Mouse (Mus musculus) embryonic facial prominence, embryonic 10.5 days (tissue): Measurements from ENCODE around the gene Mill1. TPM values are rescaled to one million over a fixed set of nuclear protein-coding genes. Genes with fewer than 3 reads are reported as not detected.
"Not testable (repeated sequence)": the region's sequence is repeated elsewhere in the genome, so short reads cannot be mapped to it uniquely, and the experiment has no call there.

Experiments used
- DNase-seq: peaks from one replicate; pipeline ENCODE4 v3.0.0-alpha.2; 2017; ENCODE audit warnings: low spot score
- H3K27ac ChIP-seq: fragments of 300-500 bp; sonication (generic); replicated peaks from 2 replicates; pipeline ENCODE4 v1.5.1; 2016; ENCODE audit warnings: mild to moderate bottlenecking
- H3K27me3 ChIP-seq: fragments of 300-500 bp; sonication (generic); replicated peaks from 2 replicates; pipeline ENCODE4 v1.6.1; 2016; ENCODE audit warnings: low read depth, mild to moderate bottlenecking; ENCODE audit not compliant: poor library complexity, severe bottlenecking
- H3K36me3 ChIP-seq: fragments of 300-500 bp; sonication (generic); replicated peaks from 2 replicates; pipeline ENCODE4 v1.6.1; 2016; ENCODE audit warnings: mild to moderate bottlenecking, moderate library complexity
- H3K4me1 ChIP-seq: fragments of 300-500 bp; sonication (generic); 2 replicates; pipeline ENCODE4 v1.6.1; 2016
- H3K4me3 ChIP-seq: fragments of 300-500 bp; sonication (generic); 2 replicates; pipeline ENCODE4 v1.5.1; 2016; ENCODE audit warnings: mild to moderate bottlenecking, moderate library complexity
- H3K9me3 ChIP-seq: fragments of 300-500 bp; sonication (generic); 2 replicates; pipeline ENCODE4 v1.6.1; 2016; ENCODE audit warnings: mild to moderate bottlenecking
- WGBS: fragments of 180-500 bp; shearing (Covaris S2); methylation state at CpG from one replicate; pipeline ENCODE4 v1.1.7; 2016; 5-methylcytosine and 5-hydroxymethylcytosine counted together
- polyA plus RNA-seq: library from polyadenylated mRNA; unstranded; fragments of >200 nt; fragmentation: Nextera tagmentation; extraction: Ambion mirVana; gene quantifications from 2 replicates; pipeline ENCODE4 v1.2.1, GENCODE M21; 2016

The Mill1 gene
- not detected in 2 replicates for polyA plus RNA-seq

- DNase-seq, result no peak
Measured at GRCm38 (mm10) chr7:18245047-18245446, at the start of gene Mill1. TSS of gene Mill1 (plus strand) at chr7:18245347.

GRCm38 (mm10) chr7:18210938-18211337 lies 34.2 kb upstream of the Mill1 start:
- Histone ChIP-seq H3K4me3 (no peak overlapping the region), H3K4me1 (no peaks in the 10 kb centered on the region), H3K27ac (no peak overlapping the region), H3K9me3 (0 out of 2 replicates have a peak, but pooled peaks cover 3% of the 10 kb centered on the region), H3K36me3 (no peaks in the 10 kb centered on the region), H3K27me3 (no peaks in the 10 kb centered on the region)
- DNase-seq, result peak; percentile 13
- 13% methylated on average over 9 of the region's 9 CpGs for WGBS

More at GRCm38 (mm10) chr7:18245047-18245446, at the start of gene Mill1:
- H3K27ac ChIP-seq, result no peak within 1 kb of the TSS
- WGBS, result 57% methylated on average over 1 of the region's 1 CpGs
- no peak within 1 kb of the TSS for H3K4me3 ChIP-seq
- H3K36me3 ChIP-seq, result no peaks in the 10 kb centered on the region
- no peaks in the 10 kb centered on the region for H3K4me1 ChIP-seq
- no peaks in the 10 kb centered on the region for H3K27me3 ChIP-seq
- H3K9me3 ChIP-seq, result 0 out of 2 replicates have a peak, but pooled peaks cover 8% of the 10 kb centered on the region

- 0 out of 2 replicates have a peak, but pooled peaks cover 13% of the 10 kb centered on the region for H3K9me3 ChIP-seq
- 52% methylated on average over 1 of the region's 1 CpGs for WGBS
- no peak for DNase-seq
Measured at GRCm38 (mm10) chr7:18214699-18215098, 30.4 kb upstream of the Mill1 start.

GRCm38 (mm10) chr7:18238561-18238960 lies 6.6 kb upstream of the Mill1 start:
- Histone ChIP-seq H3K27me3 (no peaks in the 10 kb centered on the region), H3K9me3 (0 out of 2 replicates have a peak, but pooled peaks cover 3% of the 10 kb centered on the region), H3K4me3 (no peak overlapping the region), H3K4me1 (no peaks in the 10 kb centered on the region), H3K27ac (no peak overlapping the region), H3K36me3 (no peaks in the 10 kb centered on the region)
- no peak for DNase-seq
- 80% methylated on average over 2 of the region's 2 CpGs for WGBS

More at GRCm38 (mm10) chr7:18214699-18215098, 30.4 kb upstream of the Mill1 start:
- no peaks in the 10 kb centered on the region for H3K36me3 ChIP-seq
- no peaks in the 10 kb centered on the region for H3K27me3 ChIP-seq
- no peaks in the 10 kb centered on the region for H3K4me1 ChIP-seq
- no peak overlapping the region for H3K4me3 ChIP-seq
- H3K27ac ChIP-seq, result no peak overlapping the region

GRCm38 (mm10) chr7:18241217-18241616 lies 3.9 kb upstream of the Mill1 start:
- no peaks in the 10 kb centered on the region for H3K4me1 ChIP-seq
- no peak for DNase-seq

GRCm38 (mm10) chr7:18243959-18244573 lies 1.1 kb upstream of the Mill1 start:
- DNase-seq, H3K27ac ChIP-seq, H3K9me3 ChIP-seq, H3K36me3 ChIP-seq, H3K4me3 ChIP-seq, H3K4me1 ChIP-seq, H3K27me3 ChIP-seq: not testable (repeated sequence)
- WGBS, result 61% methylated on average over 1 of the region's 1 CpGs

More at GRCm38 (mm10) chr7:18241217-18241616, 3.9 kb upstream of the Mill1 start:
- H3K4me3 ChIP-seq, result no peak overlapping the region
- 0 out of 2 replicates have a peak, but pooled peaks cover 3% of the 10 kb centered on the region for H3K9me3 ChIP-seq
- no peaks in the 10 kb centered on the region for H3K27me3 ChIP-seq
- no peak overlapping the region for H3K27ac ChIP-seq
- H3K36me3 ChIP-seq, result no peaks in the 10 kb centered on the region
- WGBS, result 82% methylated on average over 5 of the region's 5 CpGs

- Histone ChIP-seq H3K4me1 (no peaks in the 10 kb centered on the region), H3K9me3 (peaks cover 49% of the 10 kb centered on the region; the same call in 1 of the 2 replicates), H3K27me3 (no peaks in the 10 kb centered on the region), H3K27ac (no peak overlapping the region), H3K4me3 (no peak overlapping the region), H3K36me3 (no peaks in the 10 kb centered on the region)
- WGBS, result 62% methylated on average over 1 of the region's 1 CpGs
- no peak for DNase-seq
Measured at GRCm38 (mm10) chr7:18260219-18260618, 15.1 kb downstream of the Mill1 start.

- Histone ChIP-seq H3K9me3 (peaks cover 45% of the 10 kb centered on the region; the same call in 1 of the 2 replicates), H3K4me3 (no peak overlapping the region)
- WGBS, result 56% methylated on average over 5 of the region's 5 CpGs
Measured at GRCm38 (mm10) chr7:18265089-18265488, 19.9 kb downstream of the Mill1 start.

More at GRCm38 (mm10) chr7:18265089-18265488, 19.9 kb downstream of the Mill1 start:
- H3K4me1 ChIP-seq, result no peaks in the 10 kb centered on the region
- H3K27me3 ChIP-seq, result no peaks in the 10 kb centered on the region
- H3K36me3 ChIP-seq, result no peaks in the 10 kb centered on the region
- DNase-seq, result no peak
- H3K27ac ChIP-seq, result no peak overlapping the region

Other genes with a start within 250 kb of the Mill1 start
- not detected in 2 replicates for gene Ceacam13, start 235.5 kb upstream of the Mill1 start, polyA plus RNA-seq
- gene Ceacam12, start 179.4 kb upstream of the Mill1 start, polyA plus RNA-seq, result not detected in 2 replicates
- not detected in 2 replicates for gene Igfl3, start 68.9 kb upstream of the Mill1 start, polyA plus RNA-seq
- gene Psg18, start 109.7 kb downstream of the Mill1 start, polyA plus RNA-seq, result not detected in 2 replicates
- gene Psg28, start 186.7 kb downstream of the Mill1 start, polyA plus RNA-seq, result not detected in 2 replicates
- gene Psg26, start 238.8 kb downstream of the Mill1 start, polyA plus RNA-seq, result not detected in 2 replicates